Mouse (Mus musculus) cerebellum, adult (tissue): ENCODE data around the gene Usp6nl.
A peak's percentile ranks its signal among the peaks of the same experiment; 100 is the strongest.

Source experiments
- ATAC-seq: cut with Nextera tagmentation; 2 replicates; pipeline ENCODE4 v1.9.2; 2017; ENCODE audit warnings: mild to moderate bottlenecking, moderate library complexity, mixed read lengths; ENCODE audit not compliant: insufficient number of reproducible peaks, low FRiP score, low TSS enrichment

The Usp6nl gene

GRCm38 (mm10) chr2:6462306-6462705 is 139.8 kb downstream of the Usp6nl start:
- no peak for ATAC-seq

- no peak for ATAC-seq
Observed at GRCm38 (mm10) chr2:6463772-6464661, 141.6 kb downstream of the Usp6nl start.

- ATAC-seq = no peak
Observed at GRCm38 (mm10) chr2:6466396-6466795, 143.9 kb downstream of the Usp6nl start.

GRCm38 (mm10) chr2:6467318-6467717 is 144.9 kb downstream of the Usp6nl start:
- no peak for ATAC-seq

GRCm38 (mm10) chr2:6469164-6469563 is 146.7 kb downstream of the Usp6nl start:
- ATAC-seq = peak; percentile 61

GRCm38 (mm10) chr2:6471110-6471611 is 148.7 kb downstream of the Usp6nl start:
- ATAC-seq = no peak

- ATAC-seq = no peak
Observed at GRCm38 (mm10) chr2:6473829-6474228, 151.4 kb downstream of the Usp6nl start.

GRCm38 (mm10) chr2:6477884-6478283 is 155.4 kb downstream of the Usp6nl start:
- no peak for ATAC-seq

GRCm38 (mm10) chr2:6478361-6478965 is 156.0 kb downstream of the Usp6nl start:
- ATAC-seq = no peak

GRCm38 (mm10) chr2:6478966-6479391 is 156.5 kb downstream of the Usp6nl start:
- no peak for ATAC-seq

GRCm38 (mm10) chr2:6479620-6480019 is 157.2 kb downstream of the Usp6nl start:
- no peak for ATAC-seq

GRCm38 (mm10) chr2:6481966-6482365 is 159.5 kb downstream of the Usp6nl start:
- no peak for ATAC-seq

GRCm38 (mm10) chr2:6482411-6482810 is 159.9 kb downstream of the Usp6nl start:
- no peak for ATAC-seq

- ATAC-seq = no peak
Observed at GRCm38 (mm10) chr2:6483081-6483992, 160.9 kb downstream of the Usp6nl start.

- ATAC-seq = no peak
Observed at GRCm38 (mm10) chr2:6484179-6484578, 161.7 kb downstream of the Usp6nl start.

- ATAC-seq = peak; percentile 83
Observed at GRCm38 (mm10) chr2:6487566-6488488, 165.4 kb downstream of the Usp6nl start.

- peak; percentile 45; the same call in 1 of the 2 replicates for ATAC-seq
Observed at GRCm38 (mm10) chr2:6488489-6489056, 166.1 kb downstream of the Usp6nl start.

GRCm38 (mm10) chr2:6490076-6490475 is 167.6 kb downstream of the Usp6nl start:
- ATAC-seq = no peak

GRCm38 (mm10) chr2:6490870-6491269 is 168.4 kb downstream of the Usp6nl start:
- no peak for ATAC-seq
